Mouse (Mus musculus): ENCODE measurements around the gene Polr2l.

GRCm38 (mm10) chr7:141438201-141438968, 36.5 kb downstream of the Polr2l start:
- TF ChIP-seq CTCF (conservative IDR thresholded peaks at IDR 0.05; ENCODE audit: low read length) (no peak), POU5F1 (IDR thresholded peaks at IDR 0.05; ENCODE audit: borderline replicate concordance, low read length) (no peak), NANOG (IDR thresholded peaks at IDR 0.05; ENCODE audit: borderline replicate concordance, low read length) (no peak)
